Mouse (Mus musculus) neutrophil, adult 59 days (primary cell): ENCODE data around the gene Atf6. TPM values are rescaled to one million over a fixed set of nuclear protein-coding genes. Genes with fewer than 3 reads are reported as not detected.

ENCODE experiments used
- total RNA-seq, 2 experiments: library from RNA; stranded (reverse); gene quantifications; 1 replicate in 1 of 2; 2 replicates in 1 of 2; pipeline ENCODE4 v1.2.4; 2023

Gene Atf6
- total RNA-seq, result 10 to 100 TPM; 17.8 to 22.1 TPM

DNA sequence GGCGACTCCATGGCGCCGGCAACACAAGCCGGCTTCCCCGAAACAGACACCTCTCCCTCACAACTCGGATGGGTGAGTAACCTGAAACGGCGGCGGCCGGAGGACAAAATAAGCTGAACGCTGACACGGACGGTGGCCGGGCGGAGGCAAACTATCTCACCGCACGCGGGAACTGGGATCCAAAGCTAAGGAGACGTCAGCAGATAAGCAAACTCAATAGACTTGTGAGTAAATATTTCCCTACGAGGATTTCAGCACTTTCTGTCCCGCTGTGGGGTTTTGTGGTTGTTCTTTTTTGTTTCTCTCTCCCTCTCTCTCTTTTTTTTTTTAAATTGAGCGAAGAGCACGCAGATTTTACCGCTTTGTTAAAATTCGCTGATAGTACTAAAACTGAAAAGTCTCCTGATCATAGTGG, at the start of gene Atf6:
Gene Atf6 (minus strand): TSS at position 81 of the 415 bp plus-strand sequence.

DNA sequence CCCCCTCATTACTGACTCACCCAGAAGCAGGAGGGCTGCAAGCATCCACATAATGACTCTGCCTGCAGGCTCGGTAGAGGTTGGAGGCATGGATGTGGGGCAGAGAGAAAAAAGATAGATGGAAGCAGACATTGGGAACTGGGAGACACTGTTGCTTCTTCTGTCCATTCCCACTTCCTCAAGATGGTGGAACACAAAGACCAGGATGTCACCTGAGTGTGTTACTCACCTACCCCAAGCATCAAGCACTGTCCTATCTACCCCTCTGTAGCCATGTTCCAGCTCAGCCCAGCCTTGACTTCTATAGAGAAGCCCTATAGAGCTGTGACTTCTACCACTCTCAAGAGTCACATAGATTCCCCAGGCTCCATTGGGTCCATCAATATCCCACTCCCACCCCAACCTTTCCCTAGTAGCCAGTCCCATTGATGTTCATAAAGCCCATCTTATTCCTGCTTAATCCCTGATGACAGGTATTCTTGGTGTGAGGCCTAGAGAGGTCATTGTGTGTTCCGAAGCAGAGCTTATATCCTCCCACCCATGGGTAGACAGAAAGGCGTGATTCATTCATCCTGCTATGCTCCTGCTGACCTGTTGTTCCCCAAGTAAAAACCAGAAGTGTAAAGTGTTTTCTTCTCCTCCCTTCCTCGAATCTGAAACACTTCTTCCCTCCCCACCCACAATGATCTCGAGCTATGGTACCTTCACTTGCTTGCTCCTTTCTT, 45.5 kb upstream of the Atf6 start, which contains the start of gene Fcrlb:
Gene Fcrlb (minus strand): TSS at position 51 of the 725 bp plus-strand sequence.

DNA sequence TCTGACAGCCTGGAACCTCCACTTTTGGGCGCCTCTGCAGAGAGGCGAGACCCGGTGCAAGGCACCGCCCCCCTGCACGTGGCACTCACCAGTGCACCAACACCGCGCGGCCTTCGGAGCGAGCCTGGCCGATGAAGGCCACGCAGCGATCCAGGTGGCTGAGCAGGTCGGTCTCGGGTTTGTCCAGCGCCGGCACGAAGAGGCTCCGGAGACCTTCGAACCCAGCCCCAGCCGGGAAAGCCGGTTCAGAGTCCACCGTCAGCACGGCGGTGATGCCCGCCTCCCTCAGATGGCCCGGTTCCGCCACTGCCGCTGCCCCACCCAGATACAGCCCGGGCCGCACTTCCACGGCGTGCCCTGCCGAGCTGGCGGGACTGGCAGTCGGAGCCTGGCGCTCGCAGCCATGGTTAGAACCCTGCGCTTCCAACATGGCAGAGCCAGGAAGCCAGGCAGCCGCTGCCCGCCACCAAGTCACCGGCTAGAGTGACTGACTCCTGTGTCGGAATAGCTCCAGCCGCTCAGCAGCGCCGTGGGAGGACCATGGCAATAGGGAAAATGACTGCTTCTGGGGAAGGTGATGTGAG, 17.5 kb upstream of the Atf6 start, which contains the start of the genes Gm26620 and Dusp12:
Gene Gm26620 (plus strand): TSS at position 88 of the 584 bp plus-strand sequence.
Gene Dusp12 (minus strand): TSS at position 563 of the 584 bp plus-strand sequence.

Other genes starting within 250 kb of the Atf6 start
- gene Olfml2b, start 223.2 kb downstream of the Atf6 start, total RNA-seq, result 10 to 100 TPM; 28.1 to 33.2 TPM
- under 1 TPM in 1 of 2 experiments, not detected in 1; 0.82 TPM for gene Gm26620, start 17.3 kb upstream of the Atf6 start, total RNA-seq
- 1 to 10 TPM; 4.1 to 4.6 TPM for gene Dusp12, start 17.8 kb upstream of the Atf6 start, total RNA-seq
- not detected for gene Fcrlb, start 45.2 kb upstream of the Atf6 start, total RNA-seq
- gene Fcrla, start 59.8 kb upstream of the Atf6 start, total RNA-seq, result 10 to 100 TPM in 1 of 2 experiments, 1 to 10 TPM in 1; 3.2 to 13.9 TPM
- gene Fcgr2b, start 108.8 kb upstream of the Atf6 start, total RNA-seq, result 10 to 100 TPM; 96.5 to 99.9 TPM
- gene Fcgr4, start 151.1 kb upstream of the Atf6 start, total RNA-seq, result 10 to 100 TPM; 75.9 to 81.5 TPM
- gene Fcgr3, start 197.2 kb upstream of the Atf6 start, total RNA-seq, result 100 to 1,000 TPM; 411 to 427 TPM
- under 1 TPM; 0.67 to 0.73 TPM for gene Cfap126, start 246.1 kb upstream of the Atf6 start, total RNA-seq